Mouse (Mus musculus): ENCODE measurements around the gene Gm28230. TPM values are rescaled to one million over a fixed set of nuclear protein-coding genes. Genes with fewer than 3 reads are reported as not detected.

Gene Gm28230
- polyA plus RNA-seq, 1 experiment from 2014 or later, result not detected

- ATAC-seq, result no peak
- Histone ChIP-seq H3K9me3 (ENCODE audit: control insufficient read depth) (no peaks in the 10 kb centered on the region), H3K4me3 (ENCODE audit: low read depth, low read length) (peak overlapping the region; percentile 45), H3K27ac (ENCODE audit: low read depth, low read length) (no peak overlapping the region), H3K4me2 (replicated peaks; ENCODE audit: low read depth) (peak overlapping the region; percentile 65), H3K9ac (ENCODE audit: low read depth, low read length) (no peak overlapping the region; the same call in 1 of the 2 replicates), H3K4me1 (replicated peaks; ENCODE audit: control insufficient read depth, insufficient read depth, low read length) (0 out of 2 replicates have a peak, but pooled peaks cover 2% of the 10 kb centered on the region), H3K27me3 (replicated peaks; ENCODE audit: control insufficient read depth, insufficient read depth, low read length) (peaks cover 98% of the 10 kb centered on the region), H3K36me3 (ENCODE audit: control insufficient read depth, insufficient read depth) (no peaks in the 10 kb centered on the region)
- TF ChIP-seq CTCF (IDR thresholded peaks at IDR 0.05; ENCODE audit: low read depth), result no peak
- 4% methylated on average over 17 of the region's 17 CpGs for WGBS
Observed at GRCm38 (mm10) chr2:74699053-74699430, 27.5 kb upstream of the Gm28230 start.

GRCm38 (mm10) chr2:74699664-74700545 lies 26.6 kb upstream of the Gm28230 start:
- Histone ChIP-seq H3K9me3 (ENCODE audit: control insufficient read depth) (no peaks in the 10 kb centered on the region), H3K9ac (ENCODE audit: low read depth, low read length) (no peak overlapping the region), H3K36me3 (ENCODE audit: control insufficient read depth, insufficient read depth) (no peaks in the 10 kb centered on the region), H3K4me3 (ENCODE audit: low read depth, low read length) (peak overlapping the region; percentile 9; the same call in 1 of the 2 replicates), H3K27ac (ENCODE audit: low read depth, low read length) (no peak overlapping the region), H3K4me1 (replicated peaks; ENCODE audit: control insufficient read depth, insufficient read depth, low read length) (0 out of 2 replicates have a peak, but pooled peaks cover 2% of the 10 kb centered on the region), H3K4me2 (replicated peaks; ENCODE audit: low read depth) (0 out of 2 replicates have a peak overlapping the region, but pooled peaks have one; percentile 3), H3K27me3 (replicated peaks; ENCODE audit: control insufficient read depth, insufficient read depth, low read length) (peaks cover 98% of the 10 kb centered on the region)
- no peak for ATAC-seq
- WGBS, result 15% methylated on average over 23 of the region's 23 CpGs
- no peak for TF ChIP-seq CTCF (IDR thresholded peaks at IDR 0.05; ENCODE audit: low read depth)

GRCm38 (mm10) chr2:74700546-74701112 lies 25.9 kb upstream of the Gm28230 start:
- Histone ChIP-seq H3K27me3 (replicated peaks; ENCODE audit: control insufficient read depth, insufficient read depth, low read length) (peaks cover 98% of the 10 kb centered on the region), H3K9me3 (ENCODE audit: control insufficient read depth) (no peaks in the 10 kb centered on the region), H3K36me3 (ENCODE audit: control insufficient read depth, insufficient read depth) (no peaks in the 10 kb centered on the region), H3K4me2 (replicated peaks; ENCODE audit: low read depth) (no peak overlapping the region), H3K9ac (ENCODE audit: low read depth, low read length) (no peak overlapping the region), H3K4me1 (replicated peaks; ENCODE audit: control insufficient read depth, insufficient read depth, low read length) (0 out of 2 replicates have a peak, but pooled peaks cover 2% of the 10 kb centered on the region), H3K4me3 (ENCODE audit: low read depth, low read length) (peak overlapping the region; percentile 9; the same call in 1 of the 2 replicates), H3K27ac (ENCODE audit: low read depth, low read length) (no peak overlapping the region)
- ATAC-seq, result no peak
- no peak for TF ChIP-seq CTCF (IDR thresholded peaks at IDR 0.05; ENCODE audit: low read depth)
- WGBS, result 15% methylated on average over 22 of the region's 22 CpGs

GRCm38 (mm10) chr2:74701949-74702819 lies 24.3 kb upstream of the Gm28230 start:
- no peak overlapping the region for H3K4me2 ChIP-seq (replicated peaks; ENCODE audit: low read depth)
- no peaks in the 10 kb centered on the region for H3K36me3 ChIP-seq (ENCODE audit: control insufficient read depth, insufficient read depth)
- no peak overlapping the region for H3K4me3 ChIP-seq (ENCODE audit: low read depth, low read length)
- H3K9me3 ChIP-seq (ENCODE audit: control insufficient read depth), result no peaks in the 10 kb centered on the region
- peak; percentile 90 for TF ChIP-seq CTCF (IDR thresholded peaks at IDR 0.05; ENCODE audit: low read depth)
- H3K4me1 ChIP-seq (replicated peaks; ENCODE audit: control insufficient read depth, insufficient read depth, low read length), result 0 out of 2 replicates have a peak, but pooled peaks cover 2% of the 10 kb centered on the region
- H3K9ac ChIP-seq (ENCODE audit: low read depth, low read length), result no peak overlapping the region
- no peak for ATAC-seq
- H3K27ac ChIP-seq (ENCODE audit: low read depth, low read length), result no peak overlapping the region
- 17% methylated on average over 17 of the region's 17 CpGs for WGBS
- H3K27me3 ChIP-seq (replicated peaks; ENCODE audit: control insufficient read depth, insufficient read depth, low read length), result peaks cover 96% of the 10 kb centered on the region

- 39% methylated on average over 6 of the region's 6 CpGs for WGBS
- Histone ChIP-seq H3K9me3 (ENCODE audit: control insufficient read depth) (no peaks in the 10 kb centered on the region), H3K9ac (ENCODE audit: low read depth, low read length) (no peak overlapping the region), H3K4me3 (ENCODE audit: low read depth, low read length) (no peak overlapping the region), H3K27ac (ENCODE audit: low read depth, low read length) (no peak overlapping the region), H3K27me3 (replicated peaks; ENCODE audit: control insufficient read depth, insufficient read depth, low read length) (peaks cover 96% of the 10 kb centered on the region), H3K36me3 (ENCODE audit: control insufficient read depth, insufficient read depth) (no peaks in the 10 kb centered on the region), H3K4me2 (replicated peaks; ENCODE audit: low read depth) (no peak overlapping the region), H3K4me1 (replicated peaks; ENCODE audit: control insufficient read depth, insufficient read depth, low read length) (0 out of 2 replicates have a peak, but pooled peaks cover 2% of the 10 kb centered on the region)
- no peak for ATAC-seq
- no peak for TF ChIP-seq CTCF (IDR thresholded peaks at IDR 0.05; ENCODE audit: low read depth)
Observed at GRCm38 (mm10) chr2:74702820-74703219, 23.7 kb upstream of the Gm28230 start.
